Mouse (Mus musculus) embryo, embryonic 9.5 days (tissue): ENCODE measurements around the gene Pax2.
A peak's percentile ranks its signal among the peaks of the same experiment; 100 is the strongest.

ENCODE experiments used
- DNase-seq: peaks from one replicate; pipeline ENCODE4 v3.0.0-alpha.2; 2017; ENCODE audit errors: extremely low spot score

The Pax2 gene

DNA sequence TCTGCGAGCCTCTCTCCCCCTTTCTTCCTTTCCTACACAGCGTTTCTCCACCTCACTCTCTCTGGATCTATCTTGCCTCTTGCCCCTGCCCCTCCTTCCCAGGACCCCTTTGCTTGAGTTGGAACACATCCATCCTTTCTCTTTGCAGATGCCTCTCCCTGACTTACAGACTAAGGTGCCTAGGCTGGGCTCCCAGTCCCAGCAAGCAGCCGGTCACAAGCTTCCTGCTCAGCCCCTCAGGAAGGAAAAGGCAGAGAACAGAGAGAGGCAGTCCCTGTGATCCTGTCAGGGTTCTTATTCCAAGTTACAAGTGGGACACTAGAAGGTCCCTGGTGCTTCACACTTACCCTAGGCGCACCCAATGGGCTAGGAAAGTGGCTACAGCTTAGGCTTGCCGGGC lies 7.6 kb upstream of the Pax2 start:
- DNase-seq = peak; percentile 42

- DNase-seq = peak; percentile 43
These were observed 6.5 kb upstream of the Pax2 start for GRCm38 (mm10) chr19:44749061-44749990.

DNA sequence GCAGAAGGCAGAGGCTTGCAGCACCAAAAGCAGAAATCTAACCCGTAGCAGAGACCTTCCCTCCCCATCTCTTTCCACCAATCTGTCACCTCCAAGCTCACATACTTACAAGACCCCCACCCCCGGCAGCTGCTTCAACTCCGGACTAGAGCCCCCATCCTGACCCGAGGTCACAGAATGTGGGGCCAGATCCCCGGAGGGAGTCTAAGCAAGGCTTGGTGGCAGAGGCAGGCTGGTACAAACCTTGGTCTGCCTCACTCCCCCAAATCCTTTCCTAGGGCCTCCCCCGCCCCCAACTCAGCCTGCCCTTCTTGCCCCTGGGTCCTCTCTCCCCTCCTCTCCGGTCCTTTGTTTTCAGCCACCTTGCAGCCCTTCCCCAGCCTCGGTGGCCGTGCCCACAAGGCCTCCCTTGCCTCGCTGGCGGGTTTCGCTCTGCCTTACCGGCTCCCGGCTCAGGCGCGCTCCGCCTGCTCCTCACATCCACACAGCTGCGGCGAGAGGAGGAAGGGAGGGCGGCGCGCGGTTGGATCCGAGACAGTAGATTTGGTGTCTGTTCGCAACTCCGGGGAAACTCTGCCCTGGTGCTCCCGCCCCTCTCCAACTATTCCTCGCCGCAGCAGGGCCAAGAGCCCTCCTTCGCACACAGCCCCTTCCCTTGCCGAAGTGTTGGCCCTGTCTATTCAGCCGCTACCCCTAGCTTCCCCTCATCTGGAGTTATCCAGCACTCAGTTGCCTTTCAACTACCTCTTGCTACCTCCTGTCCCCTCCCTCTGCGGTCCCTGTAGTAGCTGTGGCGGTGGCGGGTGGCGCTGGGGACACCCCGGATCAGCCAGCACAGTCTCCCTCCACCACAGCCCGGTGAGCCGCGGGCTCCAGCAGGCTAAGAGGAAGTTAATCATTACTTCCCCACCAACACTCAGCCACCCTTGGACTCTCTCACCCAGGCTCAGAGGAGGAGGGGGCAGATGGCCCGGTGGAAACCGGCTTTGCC lies 5.5 kb upstream of the Pax2 start:
- peak; percentile 69 for DNase-seq

DNA sequence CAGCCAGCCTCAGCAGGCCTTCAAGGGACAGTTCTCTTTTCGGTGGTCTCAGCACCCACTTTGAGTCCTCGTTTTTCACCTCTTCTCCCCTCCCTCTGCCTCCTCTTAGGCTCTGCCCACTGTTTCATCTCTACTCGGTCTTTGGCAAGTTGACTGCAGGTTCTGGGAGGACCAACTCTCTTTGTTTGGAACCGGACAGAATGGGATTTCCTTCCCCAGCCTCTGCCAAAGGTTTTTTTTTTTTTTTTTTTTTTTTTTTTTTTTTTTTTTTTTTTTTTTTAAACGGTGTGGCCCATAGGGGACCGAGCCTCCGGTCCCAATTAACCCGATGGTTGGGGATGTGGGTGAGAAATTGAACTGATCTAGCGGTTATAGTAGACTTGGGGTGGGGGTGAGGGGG lies 4.8 kb upstream of the Pax2 start:
- no peak for DNase-seq

- DNase-seq = peak; percentile 3
These were observed 4.3 kb upstream of the Pax2 start for GRCm38 (mm10) chr19:44751551-44751950.

DNA sequence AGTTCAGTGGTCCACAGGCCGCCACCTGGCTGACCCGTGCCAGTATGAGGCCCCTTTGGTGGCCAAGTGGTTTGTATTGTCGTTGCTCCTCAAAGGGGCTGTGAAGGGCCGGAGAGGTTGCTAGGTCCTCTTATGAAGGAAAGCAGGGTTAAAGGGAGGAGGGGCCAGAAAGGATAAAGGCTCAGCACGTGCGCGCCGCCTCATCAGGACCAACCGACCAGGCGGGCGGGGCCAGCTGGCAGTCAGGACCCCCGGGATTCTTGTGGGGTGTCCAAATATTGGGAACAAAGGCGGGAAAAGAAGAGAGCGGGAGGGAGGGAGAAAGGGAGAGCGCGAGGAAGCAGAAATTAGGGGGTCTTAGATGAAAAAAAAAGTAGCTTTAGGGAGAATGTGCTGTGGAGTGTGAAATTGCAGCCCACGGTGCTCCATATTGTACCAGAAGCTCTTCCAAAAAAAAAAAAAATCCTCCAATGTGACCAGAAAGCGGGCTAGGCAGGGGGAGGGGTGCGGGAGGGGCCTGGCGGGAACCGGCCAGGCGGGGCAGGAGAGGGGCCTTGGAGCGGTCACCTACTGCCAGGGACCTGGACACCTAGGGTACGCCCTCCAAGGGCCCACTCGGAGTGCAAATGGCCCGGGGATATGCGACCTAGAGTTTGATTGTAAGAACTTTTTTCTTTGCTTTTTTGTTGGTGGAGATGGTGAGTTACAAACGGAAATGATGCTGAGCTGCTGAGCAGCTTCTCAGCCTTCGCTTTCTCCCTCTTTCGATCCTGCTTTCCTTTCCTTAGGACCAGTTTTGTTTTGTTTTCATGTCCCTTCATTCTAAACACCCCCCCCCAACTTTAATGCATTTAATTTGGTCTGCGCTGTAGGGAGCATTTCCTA lies 3.5 kb upstream of the Pax2 start:
- peak; percentile 56 for DNase-seq

- DNase-seq = peak; percentile 27
These were observed 2.5 kb upstream of the Pax2 start for GRCm38 (mm10) chr19:44753361-44753760.

- peak; percentile 75 for DNase-seq
These were observed 1.1 kb upstream of the Pax2 start for GRCm38 (mm10) chr19:44754461-44755377.

DNA sequence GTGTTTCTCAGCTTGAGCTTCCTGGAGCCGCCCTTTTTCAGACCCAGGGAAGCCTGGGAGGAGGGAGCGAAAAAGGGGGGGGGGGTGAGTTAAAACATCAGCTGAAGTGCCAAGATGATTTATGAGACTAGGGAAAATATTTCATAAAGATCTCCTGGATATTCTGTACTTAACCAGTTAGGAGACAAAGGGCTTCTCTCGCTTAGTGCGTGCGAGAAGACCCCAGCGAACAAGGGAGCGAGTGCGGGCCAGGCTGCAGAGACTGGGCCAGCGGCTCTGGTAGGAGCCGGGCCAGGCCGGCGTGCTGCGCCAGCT lies 510 bp upstream of the Pax2 start:
- DNase-seq = peak; percentile 50

DNA sequence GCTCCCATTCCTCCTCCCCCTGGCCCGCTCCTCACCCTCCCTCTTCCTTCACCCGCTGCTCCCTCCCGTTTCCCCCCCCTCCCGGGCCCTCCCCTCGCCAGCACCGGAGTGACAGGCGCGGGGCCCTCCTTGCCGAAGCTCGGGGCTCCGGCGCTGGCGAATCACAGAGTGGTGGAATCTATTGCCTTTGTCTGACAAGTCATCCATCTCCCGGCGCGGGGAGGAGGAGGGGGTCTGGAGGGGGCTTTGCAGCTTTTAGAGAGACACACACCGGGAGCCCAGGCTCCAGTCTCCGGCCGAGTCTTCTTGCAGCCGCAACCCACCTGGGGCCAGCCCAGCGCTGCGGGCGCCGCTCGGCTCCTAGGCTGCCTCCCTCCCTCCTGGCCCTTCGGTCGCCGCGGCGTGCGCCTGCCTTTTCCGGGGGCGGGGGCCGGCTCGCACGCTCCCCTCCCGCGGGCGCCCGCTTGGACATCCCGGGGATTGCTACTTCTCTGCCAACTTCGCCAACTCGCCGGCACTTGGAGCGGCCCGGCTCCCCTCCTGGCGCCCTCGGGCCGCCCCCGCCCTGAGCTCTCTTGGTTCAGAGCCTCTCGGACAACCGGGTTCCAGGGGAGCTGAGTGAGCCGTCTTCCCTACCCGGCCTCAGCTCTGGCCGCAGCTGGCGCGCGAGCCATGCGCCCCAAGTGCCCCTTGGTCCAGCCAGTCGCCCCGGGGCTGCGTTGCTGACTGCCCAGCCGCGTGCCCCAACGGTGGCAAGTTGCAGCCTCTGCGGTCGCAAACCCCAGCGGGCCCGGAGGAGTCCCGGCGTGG lies 781 bp downstream of the Pax2 start:
- peak; percentile 87 for DNase-seq

GRCm38 (mm10) chr19:44757231-44757871 lies 1.5 kb downstream of the Pax2 start:
- peak; percentile 61 for DNase-seq

- peak; percentile 67 for DNase-seq
These were observed 3.0 kb downstream of the Pax2 start for GRCm38 (mm10) chr19:44758846-44759245.

- DNase-seq = peak; percentile 73
These were observed 3.8 kb downstream of the Pax2 start for GRCm38 (mm10) chr19:44759531-44760118.

- peak; percentile 50 for DNase-seq
These were observed 4.7 kb downstream of the Pax2 start for GRCm38 (mm10) chr19:44760259-44761131.

- no peak for DNase-seq
These were observed 6.3 kb downstream of the Pax2 start for GRCm38 (mm10) chr19:44762121-44762621.

- no peak for DNase-seq
These were observed 14.6 kb downstream of the Pax2 start for GRCm38 (mm10) chr19:44770268-44771050.

DNA sequence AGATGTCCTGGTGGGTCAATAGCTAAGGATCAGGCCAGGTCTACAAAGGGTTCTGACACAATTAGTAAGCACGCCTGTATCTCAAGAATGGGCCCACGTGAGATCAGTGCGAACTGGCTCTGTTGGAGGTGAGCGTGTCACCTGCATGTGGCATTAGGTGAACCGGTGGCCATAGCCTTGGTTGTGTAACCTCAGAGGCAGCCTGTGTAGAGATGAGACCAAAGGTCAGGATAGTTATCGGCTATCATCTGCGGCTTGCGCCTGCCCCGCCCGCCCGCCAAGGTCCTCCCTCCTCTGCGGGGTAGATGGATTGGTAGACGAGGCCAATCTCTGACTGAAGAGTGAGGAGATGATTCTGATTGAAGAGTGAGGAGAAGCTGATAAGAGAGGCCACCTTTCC lies 15.7 kb downstream of the Pax2 start:
- DNase-seq = no peak
